Mouse (Mus musculus) kidney, adult 2 months (tissue): ENCODE results near the gene Utf1. TPM values are rescaled to one million over a fixed set of nuclear protein-coding genes. Genes with fewer than 3 reads are reported as not detected.

ENCODE experiments used
- DNase-seq: peaks from one replicate; pipeline ENCODE4 v3.0.0; 2021
- H3K27ac ChIP-seq: fragments of 200-500 bp; 2 replicates; pipeline ENCODE4 v1.5.1; 2012; ENCODE audit warnings: low read depth, low read length, control low read depth, inconsistent platforms; ENCODE audit not compliant: insufficient read depth
- H3K27me3 ChIP-seq: fragments of 200-500 bp; replicated peaks from 2 replicates; pipeline ENCODE4 v1.6.1; 2012; ENCODE audit warnings: mild to moderate bottlenecking, moderate library complexity, low read length, inconsistent platforms; ENCODE audit not compliant: control insufficient read depth, insufficient read depth
- H3K36me3 ChIP-seq: fragments of 200-500 bp; 2 replicates; pipeline ENCODE4 v1.6.1; 2012; ENCODE audit warnings: mild to moderate bottlenecking, moderate library complexity, low read length, inconsistent platforms; ENCODE audit not compliant: control insufficient read depth, insufficient read depth
- H3K4me1 ChIP-seq: fragments of 200-500 bp; 2 replicates; pipeline ENCODE4 v1.6.1; 2011; ENCODE audit warnings: low read length; ENCODE audit not compliant: control insufficient read depth, insufficient read depth
- H3K4me3 ChIP-seq: fragments of 200-500 bp; 2 replicates; pipeline ENCODE4 v1.5.1; 2011; ENCODE audit warnings: mild to moderate bottlenecking, low read depth, low read length, control low read depth; ENCODE audit not compliant: insufficient read depth
- CTCF ChIP-seq: fragments of 200-500 bp; conservative IDR thresholded peaks from 2 replicates; pipeline ENCODE4 v1.5.1; 2011; ENCODE audit warnings: low read depth, mild to moderate bottlenecking, control low read depth, low read length, moderate library complexity, mixed read lengths; ENCODE audit not compliant: insufficient read depth, insufficient read length
- POLR2A ChIP-seq: fragments of 200-500 bp; IDR thresholded peaks from one replicate; pipeline ENCODE4 v1.6.1; 2011; ENCODE audit warnings: low read depth, low read length, control low read depth
- WGBS: fragments of 180-500 bp; shearing (Covaris S2); methylation state at CpG from one replicate; pipeline ENCODE4 v1.1.7; 2018; 5-methylcytosine and 5-hydroxymethylcytosine counted together
- polyA plus RNA-seq: library from polyadenylated mRNA; depleted of rRNA; stranded (reverse); fragments of >200 nt; gene quantifications from 2 replicates; pipeline ENCODE4 v1.2.3, GENCODE M21; 2012

Utf1 gene
- polyA plus RNA-seq, 1 experiment: 0.13 TPM

GRCm38 (mm10) chr7:139914141-139915047 lies 29.2 kb upstream of the Utf1 start:
- 16% methylated on average over 29 of the region's 29 CpGs for WGBS
- no peak for TF ChIP-seq CTCF

GRCm38 (mm10) chr7:139915646-139916257 lies 27.8 kb upstream of the Utf1 start:
- TF ChIP-seq POLR2A (no peak), CTCF (no peak)
- no peak for DNase-seq
- Histone ChIP-seq H3K4me3 (no peak overlapping the region), H3K27me3 (no peaks in the 10 kb centered on the region), H3K4me1 (no peaks in the 10 kb centered on the region), H3K36me3 (no peaks in the 10 kb centered on the region), H3K27ac (no peak overlapping the region)
- 10% methylated on average over 14 of the region's 14 CpGs for WGBS

More at GRCm38 (mm10) chr7:139914141-139915047, 29.2 kb upstream of the Utf1 start:
- Histone ChIP-seq H3K27ac (no peak overlapping the region), H3K27me3 (no peaks in the 10 kb centered on the region), H3K4me1 (no peaks in the 10 kb centered on the region), H3K36me3 (no peaks in the 10 kb centered on the region), H3K4me3 (no peak overlapping the region)
- DNase-seq: no peak

- 0% methylated on average over 1 of the region's 1 CpGs for WGBS
- Histone ChIP-seq H3K4me3 (no peak overlapping the region), H3K27me3 (no peaks in the 10 kb centered on the region), H3K27ac (no peak overlapping the region), H3K4me1 (no peaks in the 10 kb centered on the region), H3K36me3 (no peaks in the 10 kb centered on the region)
- DNase-seq: no peak
- TF ChIP-seq POLR2A: no peak
- TF ChIP-seq CTCF: no peak
Measured at GRCm38 (mm10) chr7:139916345-139916744, 27.2 kb upstream of the Utf1 start.

- TF ChIP-seq CTCF (no peak), POLR2A (no peak)
- no peak overlapping the region for H3K4me3 ChIP-seq
- H3K4me1 ChIP-seq: no peaks in the 10 kb centered on the region
- no peaks in the 10 kb centered on the region for H3K36me3 ChIP-seq
- H3K27ac ChIP-seq: no peak overlapping the region
- H3K27me3 ChIP-seq: no peaks in the 10 kb centered on the region
- DNase-seq: no peak
- WGBS: 73% methylated on average over 4 of the region's 4 CpGs
Measured at GRCm38 (mm10) chr7:139918262-139918661, 25.3 kb upstream of the Utf1 start.

GRCm38 (mm10) chr7:139930732-139931131 lies 12.9 kb upstream of the Utf1 start:
- no peak overlapping the region for H3K27ac ChIP-seq
- peak; percentile 3 for DNase-seq
- 24% methylated on average over 11 of the region's 11 CpGs for WGBS
- TF ChIP-seq POLR2A (no peak), CTCF (peak; percentile 59)
- H3K4me1 ChIP-seq: no peaks in the 10 kb centered on the region
- H3K36me3 ChIP-seq: no peaks in the 10 kb centered on the region
- H3K4me3 ChIP-seq: no peak overlapping the region
- H3K27me3 ChIP-seq: no peaks in the 10 kb centered on the region

GRCm38 (mm10) chr7:139936705-139937104 lies 6.9 kb upstream of the Utf1 start:
- Histone ChIP-seq H3K36me3 (no peaks in the 10 kb centered on the region), H3K4me3 (no peak overlapping the region), H3K27me3 (no peaks in the 10 kb centered on the region; the same call in 1 of the 2 replicates), H3K27ac (no peak overlapping the region), H3K4me1 (no peaks in the 10 kb centered on the region)
- DNase-seq: no peak
- WGBS: 90% methylated on average over 10 of the region's 10 CpGs
- TF ChIP-seq CTCF (no peak), POLR2A (no peak)

GRCm38 (mm10) chr7:139937138-139937537 lies 6.5 kb upstream of the Utf1 start:
- peak; percentile 10 for DNase-seq
- 61% methylated on average over 3 of the region's 3 CpGs for WGBS
- TF ChIP-seq POLR2A: no peak
- TF ChIP-seq CTCF: no peak

More at GRCm38 (mm10) chr7:139937138-139937537, 6.5 kb upstream of the Utf1 start:
- no peak overlapping the region for H3K27ac ChIP-seq
- no peak overlapping the region for H3K4me3 ChIP-seq
- H3K36me3 ChIP-seq: no peaks in the 10 kb centered on the region
- H3K27me3 ChIP-seq: no peaks in the 10 kb centered on the region; the same call in 1 of the 2 replicates
- H3K4me1 ChIP-seq: no peaks in the 10 kb centered on the region
